In genomic region chr2:75716046-75717016, GRCm38 (mm10) we compare ENCODE assay signal across 8 mouse cellular contexts. TPM values are rescaled to one million over a fixed set of nuclear protein-coding genes. Genes with fewer than 3 reads are reported as not detected.
DNase-seq lines count a peak whose midpoint lies in the region; ATAC-seq and TF ChIP-seq lines count a peak whose summit lies in the region.
"Had no signal": no experiment of that assay in that cellular context is flagged by ENCODE, and none has a peak within 500 bp of the region (broad histone marks: within the 10 kb centered on the region; RNA-seq: fewer than 3 reads in every experiment).

No protein-coding gene starts in this region.

- H3K4me2 ChIP-seq in liver, embryonic 12.5 days, result no peak overlapping the region
- H3K4me2 ChIP-seq in liver, embryonic 11.5 days, result no peak overlapping the region
- H3K4me2 ChIP-seq: hindbrain, embryonic 12.5 days had no signal

- no peak for TF ChIP-seq POLR2A in small intestine, adult 2 months (IDR thresholded peaks at IDR 0.05; ENCODE audit: low read depth, low read length)

- no peak for TF ChIP-seq CTCF in small intestine, adult 2 months (IDR thresholded peaks at IDR 0.05; ENCODE audit: extremely low read depth, insufficient read length, insufficient replicate concordance, low read depth, low read length)

- 64% methylated on average over 12 of the region's 12 CpGs for WGBS in liver, embryonic 12.5 days (ENCODE audit: insufficient replicate concordance)
- 67% methylated on average over 12 of the region's 12 CpGs for WGBS in liver, embryonic 11.5 days
- 28% methylated on average over 12 of the region's 12 CpGs for WGBS in small intestine, adult 2 months

- no peaks in the 10 kb centered on the region for H3K27me3 ChIP-seq in liver, embryonic 12.5 days (replicated peaks)
- H3K27me3 ChIP-seq in liver, embryonic 11.5 days (replicated peaks; ENCODE audit: control insufficient read depth, insufficient read depth, low read length), result no peaks in the 10 kb centered on the region
- H3K27me3 ChIP-seq in small intestine, adult 2 months (ENCODE audit: control insufficient read depth, insufficient read depth, low read length), result no peaks in the 10 kb centered on the region
- H3K27me3 ChIP-seq: hindbrain, embryonic 12.5 days had no signal

- no peak overlapping the region for H3K9ac ChIP-seq in liver, embryonic 12.5 days
- no peak overlapping the region for H3K9ac ChIP-seq in liver, embryonic 11.5 days (ENCODE audit: low read depth, low read length)
- H3K9ac ChIP-seq: hindbrain, embryonic 12.5 days had no signal

- no peak for DNase-seq in liver, embryonic 11.5 days (ENCODE audit: low spot score)
- DNase-seq in cerebellum, adult 18-20 months, result peak; percentile 53 to 72
- no peak for DNase-seq in adrenal gland, postnatal 4 days (ENCODE audit: low spot score in 2 of 2)
- no peak for DNase-seq in ovary, postnatal 10 days (ENCODE audit: low spot score)

- H3K4me3 ChIP-seq in liver, embryonic 12.5 days, result no peak overlapping the region
- H3K4me3 ChIP-seq in liver, embryonic 11.5 days (ENCODE audit: low read depth, low read length), result no peak overlapping the region
- H3K4me3 ChIP-seq in small intestine, adult 2 months (ENCODE audit: low read depth, low read length), result no peak overlapping the region
- H3K4me3 ChIP-seq: hindbrain, embryonic 12.5 days had no signal

- 0 out of 2 replicates have a peak, but pooled peaks have one; percentile 40 for ATAC-seq in liver, embryonic 12.5 days
- ATAC-seq in liver, embryonic 11.5 days (replicated peaks; ENCODE audit: low FRiP score), result no peak
- ATAC-seq in granulocyte monocyte progenitor cell, adult 5-6 weeks (replicated peaks; ENCODE audit: poor library complexity, severe bottlenecking), result peak; percentile 72

- H3K9me3 ChIP-seq in liver, embryonic 12.5 days (replicated peaks), result no peaks in the 10 kb centered on the region
- H3K9me3 ChIP-seq in liver, embryonic 11.5 days (ENCODE audit: control insufficient read depth, low read length), result no peaks in the 10 kb centered on the region
- H3K9me3 ChIP-seq: hindbrain, embryonic 12.5 days had no signal

- H3K36me3 ChIP-seq in liver, embryonic 12.5 days, result no peaks in the 10 kb centered on the region
- H3K36me3 ChIP-seq in liver, embryonic 11.5 days (ENCODE audit: control insufficient read depth, insufficient read depth, low read length), result no peaks in the 10 kb centered on the region
- no peaks in the 10 kb centered on the region for H3K36me3 ChIP-seq in small intestine, adult 2 months (ENCODE audit: control insufficient read depth, insufficient read depth, low read length)
- H3K36me3 ChIP-seq: hindbrain, embryonic 12.5 days had no signal

- H3K27ac ChIP-seq in liver, embryonic 12.5 days, result no peak overlapping the region
- no peak overlapping the region for H3K27ac ChIP-seq in liver, embryonic 11.5 days (ENCODE audit: low read depth, low read length)
- peak overlapping the region; percentile 94 for H3K27ac ChIP-seq in small intestine, adult 2 months (ENCODE audit: insufficient read depth, low read depth, low read length)
- H3K27ac ChIP-seq: hindbrain, embryonic 12.5 days had no signal

- H3K4me1 ChIP-seq in liver, embryonic 12.5 days, result peaks cover 14% of the 10 kb centered on the region; the same call in 1 of the 2 replicates
- peaks cover 8% of the 10 kb centered on the region; the same call in 1 of the 2 replicates for H3K4me1 ChIP-seq in liver, embryonic 11.5 days (replicated peaks; ENCODE audit: control insufficient read depth, insufficient read depth, low read length)
- peaks cover 9% of the 10 kb centered on the region; the same call in 1 of the 2 replicates for H3K4me1 ChIP-seq in small intestine, adult 2 months (ENCODE audit: control insufficient read depth, insufficient read depth, insufficient read length, low read length)

RNA-seq across cellular contexts. Expression of gene Nfe2l2, which starts 11.9 kb away (rescaled TPM):
- polyA plus RNA-seq in liver, embryonic 12.5 days (2016; fragmentation: Nextera tagmentation; extraction: Ambion mirVana), result 51.9 and 53.1 TPM in 2 replicates
- 69.6 and 77.5 TPM in 2 replicates for polyA plus RNA-seq in liver, embryonic 11.5 days (2014; fragmentation: Nextera tagmentation; extraction: Ambion mirVana)
- total RNA-seq in granulocyte monocyte progenitor cell, adult 5-6 weeks (2014; fragmentation: Nextera tagmentation), result 80.1 and 90.3 TPM in 2 replicates
- 55.3 and 68.7 TPM in 2 replicates for total RNA-seq in granulocyte monocyte progenitor cell, adult 5-6 weeks (2017)
- 42.5 and 62.5 TPM in 2 replicates for polyA plus RNA-seq in small intestine, adult 2 months (2012; rRNA removed)
- total RNA-seq in adrenal gland, postnatal 4 days (2021), result 10 to 100 TPM; 71.3 to 80.4 TPM

RNA-seq across cellular contexts. Expression of gene Hnrnpa3, which starts 57.3 kb away (rescaled TPM):
- 199 and 204 TPM in 2 replicates for polyA plus RNA-seq in liver, embryonic 12.5 days (2016; fragmentation: Nextera tagmentation; extraction: Ambion mirVana)
- polyA plus RNA-seq in liver, embryonic 11.5 days (2014; fragmentation: Nextera tagmentation; extraction: Ambion mirVana), result 222 and 234 TPM in 2 replicates
- total RNA-seq in granulocyte monocyte progenitor cell, adult 5-6 weeks (2014; fragmentation: Nextera tagmentation), result 734 and 909 TPM in 2 replicates
- total RNA-seq in granulocyte monocyte progenitor cell, adult 5-6 weeks (2017), result 363 and 370 TPM in 2 replicates
- polyA plus RNA-seq in small intestine, adult 2 months (2012; rRNA removed), result 4.4 and 9.0 TPM in 2 replicates
- total RNA-seq in adrenal gland, postnatal 4 days (2021), result 100 to 1,000 TPM; 525 to 570 TPM

Comparison
In these comparisons a context has a peak if more than half of its experiments do, and no peak if none do; other contexts are left out.
1. DNase-seq: peak in cerebellum, adult 18-20 months (2 of 2); none in liver, embryonic 11.5 days (single experiment), adrenal gland, postnatal 4 days (0 of 2) and ovary, postnatal 10 days (single experiment).
2. RNA of gene Hnrnpa3, which starts 57.3 kb away (polyA plus RNA-seq): 222 to 234 TPM in liver, embryonic 11.5 days and 199 to 204 TPM in liver, embryonic 12.5 days; 4.4 to 9.0 TPM in small intestine, adult 2 months; every median in the first group is over 10 times any median in the second.